Mouse (Mus musculus) C2C12 (cell line): ENCODE data around the gene Slc25a4.

Experiments
- CEBPB ChIP-seq: IDR thresholded peaks from one replicate; pipeline ENCODE4 v1.6.1; 2011; ENCODE audit warnings: low read depth, mild to moderate bottlenecking, control low read depth, moderate library complexity
- CTCF ChIP-seq: IDR thresholded peaks from one replicate; pipeline ENCODE4 v1.5.1; 2011; ENCODE audit not compliant: control insufficient read depth, insufficient read depth, insufficient read length
- MAX ChIP-seq: IDR thresholded peaks from one replicate; pipeline ENCODE4 v1.6.1; 2011; ENCODE audit warnings: mild to moderate bottlenecking, control low read depth
- USF1 ChIP-seq: IDR thresholded peaks from one replicate; pipeline ENCODE4 v1.6.1; 2011; ENCODE audit warnings: low read depth, mild to moderate bottlenecking, control low read depth, moderate library complexity

GRCm38 (mm10) chr8:46209057-46209456 is 2.0 kb downstream of the Slc25a4 start:
- TF ChIP-seq CTCF = no peak
- TF ChIP-seq MAX = no peak
- TF ChIP-seq USF1 = no peak
- no peak for TF ChIP-seq CEBPB
